Mouse (Mus musculus): Measurements from ENCODE around the gene Klhl23. TPM values are rescaled to one million over a fixed set of nuclear protein-coding genes. Genes with fewer than 3 reads are reported as not detected.

The Klhl23 gene
- total RNA-seq, 2 experiments from 2014 or later: 54.4 to 57.9 TPM

GRCm38 (mm10) chr2:69825898-69826297, 4.2 kb downstream of the Klhl23 start:
- DNase-seq (ENCODE audit: low spot score in 2 of 2): no peak
- intact Hi-C loops (cut with DNase I): no loop called here

GRCm38 (mm10) chr2:69826380-69826779, 4.6 kb downstream of the Klhl23 start:
- intact Hi-C loops (cut with DNase I): no loop called here
- no peak for DNase-seq (ENCODE audit: low spot score in 2 of 2)

GRCm38 (mm10) chr2:69828031-69828430, 6.3 kb downstream of the Klhl23 start:
- DNase-seq (ENCODE audit: low spot score in 2 of 2): no peak
- intact Hi-C loops (cut with DNase I): no loop called here

GRCm38 (mm10) chr2:69829680-69830079, 7.9 kb downstream of the Klhl23 start:
- no peak for DNase-seq (ENCODE audit: low spot score in 2 of 2)
- intact Hi-C loops (cut with DNase I): no loop called here

- no peak for DNase-seq (ENCODE audit: low spot score in 2 of 2)
Observed at GRCm38 (mm10) chr2:69830116-69830515, 8.4 kb downstream of the Klhl23 start.

GRCm38 (mm10) chr2:69837244-69837967, 15.7 kb downstream of the Klhl23 start:
- intact Hi-C loops (cut with DNase I): no loop called here
- no peak for DNase-seq (ENCODE audit: low spot score in 2 of 2)

More at GRCm38 (mm10) chr2:69830116-69830515, 8.4 kb downstream of the Klhl23 start:
- intact Hi-C loops (cut with DNase I): no loop called here

- intact Hi-C loops (cut with DNase I): no loop called here
- DNase-seq (ENCODE audit: low spot score in 2 of 2): no peak
Observed at GRCm38 (mm10) chr2:69837996-69838395, 16.3 kb downstream of the Klhl23 start.

GRCm38 (mm10) chr2:69838707-69839106, 17.0 kb downstream of the Klhl23 start:
- intact Hi-C loops (cut with DNase I): no loop called here
- DNase-seq (ENCODE audit: low spot score in 2 of 2): no peak

- intact Hi-C loops (cut with DNase I): no loop called here
- no peak for DNase-seq (ENCODE audit: low spot score in 2 of 2)
Observed at GRCm38 (mm10) chr2:69840261-69840660, 18.5 kb downstream of the Klhl23 start.

- intact Hi-C loops (cut with DNase I): no loop called here
- no peak for DNase-seq (ENCODE audit: low spot score in 2 of 2)
Observed at GRCm38 (mm10) chr2:69849215-69849614, 27.5 kb downstream of the Klhl23 start.

- intact Hi-C loops (cut with DNase I): no loop called here
- DNase-seq (ENCODE audit: low spot score in 2 of 2): no peak
Observed at GRCm38 (mm10) chr2:69851427-69852058, 29.8 kb downstream of the Klhl23 start.

- no peak for DNase-seq (ENCODE audit: low spot score in 2 of 2)
- intact Hi-C loops (cut with DNase I): no loop called here
Observed at GRCm38 (mm10) chr2:69856392-69856791, 34.6 kb downstream of the Klhl23 start.

GRCm38 (mm10) chr2:69857882-69858281, 36.1 kb downstream of the Klhl23 start:
- intact Hi-C loops (cut with DNase I): no loop called here
- no peak for DNase-seq (ENCODE audit: low spot score in 2 of 2)

- intact Hi-C loops (cut with DNase I): loop anchor here (2.0 to 10.0 kb wide), 3 partner anchors 38 to 139 kb away; partner anchors contain the start of gene Ppig
- DNase-seq (ENCODE audit: low spot score in 2 of 2): peak; percentile 26 to 34
Observed at GRCm38 (mm10) chr2:69860972-69861452, 39.3 kb downstream of the Klhl23 start.

- intact Hi-C loops (cut with DNase I): loop anchor here (2.0 to 10.0 kb wide), 3 partner anchors 39 to 139 kb away; partner anchors contain the start of gene Ppig
- DNase-seq (ENCODE audit: low spot score in 2 of 2): peak; percentile 92 to 93
Observed at GRCm38 (mm10) chr2:69861485-69862091, 39.8 kb downstream of the Klhl23 start, which contains the start of gene Ssb. TSS of gene Ssb (plus strand) at chr2:69861562.

GRCm38 (mm10) chr2:69862117-69862657, 40.4 kb downstream of the Klhl23 start:
- DNase-seq (ENCODE audit: low spot score in 2 of 2): no peak
- intact Hi-C loops (cut with DNase I): loop anchor here (5.0 to 10.0 kb wide), 2 partner anchors 67 to 140 kb away; partner anchors contain the start of gene Ppig

- intact Hi-C loops (cut with DNase I): no loop called here
Observed at GRCm38 (mm10) chr2:69883990-69884391, 62.2 kb downstream of the Klhl23 start.

GRCm38 (mm10) chr2:69884581-69884980, 62.8 kb downstream of the Klhl23 start:
- intact Hi-C loops (cut with DNase I): no loop called here
- DNase-seq (ENCODE audit: low spot score in 2 of 2): no peak

More at GRCm38 (mm10) chr2:69883990-69884391, 62.2 kb downstream of the Klhl23 start:
- DNase-seq (ENCODE audit: low spot score in 2 of 2): no peak

GRCm38 (mm10) chr2:69885050-69885449, 63.3 kb downstream of the Klhl23 start:
- no peak for DNase-seq (ENCODE audit: low spot score in 2 of 2)
- intact Hi-C loops (cut with DNase I): no loop called here
